Mouse (Mus musculus) MEL (cell line): Measurements from ENCODE around the gene Il4ra.

Experiments
- BHLHE40 ChIP-seq: IDR thresholded peaks from 2 replicates; pipeline ENCODE4 v1.6.1; 2012; ENCODE audit warnings: low read depth, mild to moderate bottlenecking, inconsistent platforms, low read length, improper control_type of control experiment, borderline replicate concordance
- CHD1 ChIP-seq: IDR thresholded peaks from 2 replicates; pipeline ENCODE4 v1.6.1; 2012; ENCODE audit warnings: low read depth, mild to moderate bottlenecking, inconsistent platforms, low read length, improper control_type of control experiment
- CTCF ChIP-seq, 3 experiments: IDR thresholded peaks in 2 of 3; conservative IDR thresholded peaks in 1 of 3; 2 replicates each; pipeline ENCODE4 v1.5.1; 2011 to 2012; ENCODE audit warnings: low read length in 3 of 3, low read depth in 2 of 3, mild to moderate bottlenecking in 2 of 3, improper control_type of control experiment in 1 of 3, inconsistent platforms in 1 of 3, mixed read lengths in 1 of 3, moderate library complexity in 1 of 3; ENCODE audit not compliant: control insufficient read depth in 1 of 3, insufficient read depth in 1 of 3, poor library complexity in 1 of 3, severe bottlenecking in 1 of 3
- EP300 ChIP-seq, 2 experiments: IDR thresholded peaks; 2 replicates each; pipeline ENCODE4 v1.6.1; 2011; ENCODE audit warnings: improper control_type of control experiment in 2 of 2, low read length in 2 of 2, low read depth in 1 of 2, mild to moderate bottlenecking in 1 of 2
- GABPA ChIP-seq: IDR thresholded peaks from 2 replicates; pipeline ENCODE4 v1.6.1; 2012; ENCODE audit warnings: low read depth, mild to moderate bottlenecking, inconsistent platforms, low read length, improper control_type of control experiment, moderate library complexity
- MEF2A ChIP-seq: IDR thresholded peaks from 2 replicates; pipeline ENCODE4 v1.6.1; 2014; ENCODE audit warnings: low read depth, mild to moderate bottlenecking, inconsistent platforms, low read length, improper control_type of control experiment; ENCODE audit not compliant: poor library complexity, insufficient replicate concordance, severe bottlenecking; ENCODE audit errors: extremely low read depth
- POLR2A ChIP-seq, 2 experiments: IDR thresholded peaks; 2 replicates each; pipeline ENCODE4 v1.6.1; 2011 to 2012; ENCODE audit warnings: low read length in 2 of 2, mild to moderate bottlenecking in 2 of 2, control low read depth in 1 of 2, improper control_type of control experiment in 1 of 2, low read depth in 1 of 2, moderate library complexity in 1 of 2; ENCODE audit not compliant: control insufficient read depth in 1 of 2, insufficient read depth in 1 of 2, poor library complexity in 1 of 2
- POLR2AphosphoS2 ChIP-seq: IDR thresholded peaks from 2 replicates; pipeline ENCODE4 v1.6.1; 2011; ENCODE audit warnings: low read length, improper control_type of control experiment
- POLR2AphosphoS5 ChIP-seq: IDR thresholded peaks from 2 replicates; pipeline ENCODE4 v1.6.1; 2012; ENCODE audit warnings: low read depth, borderline replicate concordance, mild to moderate bottlenecking, inconsistent platforms, low read length, moderate library complexity, mixed read lengths
- TAL1 ChIP-seq: IDR thresholded peaks from 2 replicates; pipeline ENCODE4 v1.6.1; 2012; ENCODE audit warnings: mild to moderate bottlenecking, inconsistent platforms, low read length, moderate library complexity, mixed read lengths

DNA sequence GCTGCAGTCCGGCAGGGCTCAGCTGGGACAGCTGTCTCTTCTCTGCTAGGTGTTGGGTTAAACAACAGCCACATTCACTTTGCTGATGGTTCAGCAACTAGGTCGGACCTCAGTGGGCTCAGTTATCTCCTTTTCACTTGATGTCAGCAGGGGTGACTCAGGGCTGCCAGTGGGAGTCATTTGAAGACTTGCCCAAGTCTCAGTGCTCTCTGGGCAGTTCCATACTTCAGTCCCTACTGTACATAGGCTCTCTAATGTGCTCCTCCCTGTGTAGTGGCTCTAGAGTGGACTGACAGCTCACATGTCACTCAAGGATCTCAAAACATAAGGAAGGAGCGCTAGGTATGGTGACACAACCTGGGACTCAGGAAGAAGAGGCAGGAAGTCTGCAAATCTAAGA, 8.4 kb upstream of the Il4ra start:
- TF ChIP-seq POLR2A (IDR thresholded peaks at IDR 0.05; ENCODE audit: control insufficient read depth in 1 of 2, insufficient read depth in 1 of 2, low read depth in 1 of 2, low read length in 2 of 2, poor library complexity in 1 of 2) (no peak), POLR2AphosphoS2 (no peak), EP300 (IDR thresholded peaks at IDR 0.05; ENCODE audit: low read depth in 1 of 2, low read length in 2 of 2) (no peak), CHD1 (no peak), CTCF (IDR thresholded peaks at IDR 0.05 in 2 of 3, conservative IDR thresholded peaks at IDR 0.05 in 1 of 3; ENCODE audit: control insufficient read depth in 1 of 3, insufficient read depth in 1 of 3, low read depth in 2 of 3, low read length in 3 of 3, poor library complexity in 1 of 3, severe bottlenecking in 1 of 3) (no peak), POLR2AphosphoS5 (no peak), MEF2A (no peak), BHLHE40 (no peak), GABPA (no peak), TAL1 (no peak)
